Mouse (Mus musculus): ENCODE measurements around the gene C1s2. TPM values are rescaled to one million over a fixed set of nuclear protein-coding genes. Genes with fewer than 3 reads are reported as not detected.
"Not testable (repeated sequence)": the region's sequence is repeated elsewhere in the genome, so short reads cannot be mapped to it uniquely, and the experiment has no call there.

The C1s2 gene
- polyA plus RNA-seq, 1 experiment, result 0.04 TPM

- Histone ChIP-seq H3K79me2 (ENCODE audit: control insufficient read depth, insufficient read depth) (no peaks in the 10 kb centered on the region), H3K4me3 (ENCODE audit: insufficient read depth, poor library complexity, severe bottlenecking) (no peak overlapping the region), H3K27me3 (ENCODE audit: control insufficient read depth, insufficient read depth, insufficient read length) (no peaks in the 10 kb centered on the region), H3K79me3 (ENCODE audit: low read depth) (no peaks in the 10 kb centered on the region), H3ac (ENCODE audit: control insufficient read depth, insufficient read length, low read depth) (no peak overlapping the region), H3K36me3 (ENCODE audit: control insufficient read depth, insufficient read depth) (no peaks in the 10 kb centered on the region)
- no peak for TF ChIP-seq MAX (IDR thresholded peaks at IDR 0.05)
Observed at GRCm38 (mm10) chr6:124658067-124658466, 22.2 kb upstream of the C1s2 start.

- no peaks in the 10 kb centered on the region for H3K79me3 ChIP-seq (ENCODE audit: low read depth)
- H3K79me2 ChIP-seq (ENCODE audit: control insufficient read depth, insufficient read depth), result no peaks in the 10 kb centered on the region
- no peaks in the 10 kb centered on the region for H3K36me3 ChIP-seq (ENCODE audit: control insufficient read depth, insufficient read depth)
- no peak overlapping the region for H3ac ChIP-seq (ENCODE audit: control insufficient read depth, insufficient read length, low read depth)
- no peaks in the 10 kb centered on the region for H3K27me3 ChIP-seq (ENCODE audit: control insufficient read depth, insufficient read depth, insufficient read length)
- H3K4me3 ChIP-seq (ENCODE audit: insufficient read depth, poor library complexity, severe bottlenecking), result no peak overlapping the region
- TF ChIP-seq FOSL1 (IDR thresholded peaks at IDR 0.05; ENCODE audit: insufficient read depth, low read length, poor library complexity, severe bottlenecking) (no peak), MYOD1 (IDR thresholded peaks at IDR 0.05; ENCODE audit: control insufficient read depth, insufficient read length, low read depth) (peak; percentile 50)
Observed at GRCm38 (mm10) chr6:124655893-124656292, 20.0 kb upstream of the C1s2 start.

- TF ChIP-seq MYOD1 (IDR thresholded peaks at IDR 0.05; ENCODE audit: control insufficient read depth, insufficient read length, low read depth) (no peak), FOSL1 (IDR thresholded peaks at IDR 0.05; ENCODE audit: insufficient read depth, low read length, poor library complexity, severe bottlenecking) (no peak), MYOG (IDR thresholded peaks at IDR 0.05; ENCODE audit: control insufficient read depth, extremely low read depth, insufficient read length) (no peak), MAX (IDR thresholded peaks at IDR 0.05) (no peak), CTCF (IDR thresholded peaks at IDR 0.05; ENCODE audit: control insufficient read depth, insufficient read depth, insufficient read length) (no peak), USF1 (IDR thresholded peaks at IDR 0.05; ENCODE audit: low read depth) (no peak), CEBPB (IDR thresholded peaks at IDR 0.05; ENCODE audit: low read depth) (no peak)
- no peaks in the 10 kb centered on the region for H3K79me2 ChIP-seq (ENCODE audit: control insufficient read depth, insufficient read depth)
- H3K36me3 ChIP-seq (ENCODE audit: control insufficient read depth, insufficient read depth), result no peaks in the 10 kb centered on the region
- H3K4me3 ChIP-seq (ENCODE audit: insufficient read depth, poor library complexity, severe bottlenecking), result no peak overlapping the region
- no peak overlapping the region for H3ac ChIP-seq (ENCODE audit: control insufficient read depth, insufficient read length, low read depth)
- H3K27me3 ChIP-seq (ENCODE audit: control insufficient read depth, insufficient read depth, insufficient read length), result no peaks in the 10 kb centered on the region
- H3K79me3 ChIP-seq (ENCODE audit: low read depth), result no peaks in the 10 kb centered on the region
Observed at GRCm38 (mm10) chr6:124646394-124646793, 10.5 kb upstream of the C1s2 start.

GRCm38 (mm10) chr6:124640997-124641396 lies 5.1 kb upstream of the C1s2 start:
- H3K79me3 ChIP-seq (ENCODE audit: low read depth), result no peaks in the 10 kb centered on the region
- H3K4me3 ChIP-seq (ENCODE audit: insufficient read depth, poor library complexity, severe bottlenecking), result no peak overlapping the region
- no peaks in the 10 kb centered on the region for H3K79me2 ChIP-seq (ENCODE audit: control insufficient read depth, insufficient read depth)
- H3ac ChIP-seq (ENCODE audit: control insufficient read depth, insufficient read length, low read depth), result no peak overlapping the region
- TF ChIP-seq CTCF (IDR thresholded peaks at IDR 0.05; ENCODE audit: control insufficient read depth, insufficient read depth, insufficient read length) (peak; percentile 63), USF1 (IDR thresholded peaks at IDR 0.05; ENCODE audit: low read depth) (no peak), MAX (IDR thresholded peaks at IDR 0.05) (no peak), CEBPB (IDR thresholded peaks at IDR 0.05; ENCODE audit: low read depth) (no peak), FOSL1 (IDR thresholded peaks at IDR 0.05; ENCODE audit: insufficient read depth, low read length, poor library complexity, severe bottlenecking) (no peak), MYOG (IDR thresholded peaks at IDR 0.05; ENCODE audit: control insufficient read depth, extremely low read depth, insufficient read length) (no peak)
- H3K27me3 ChIP-seq (ENCODE audit: control insufficient read depth, insufficient read depth, insufficient read length), result no peaks in the 10 kb centered on the region
- H3K36me3 ChIP-seq (ENCODE audit: control insufficient read depth, insufficient read depth), result no peaks in the 10 kb centered on the region

- no peaks in the 10 kb centered on the region for H3K79me3 ChIP-seq (ENCODE audit: low read depth)
- no peaks in the 10 kb centered on the region for H3K36me3 ChIP-seq (ENCODE audit: control insufficient read depth, insufficient read depth)
- H3K4me3 ChIP-seq (ENCODE audit: insufficient read depth, poor library complexity, severe bottlenecking), result no peak overlapping the region
- no peak overlapping the region for H3ac ChIP-seq (ENCODE audit: control insufficient read depth, insufficient read length, low read depth)
- H3K27me3 ChIP-seq (ENCODE audit: control insufficient read depth, insufficient read depth, insufficient read length), result peaks cover 3% of the 10 kb centered on the region
- no peaks in the 10 kb centered on the region for H3K79me2 ChIP-seq (ENCODE audit: control insufficient read depth, insufficient read depth)
- TF ChIP-seq MAX (IDR thresholded peaks at IDR 0.05) (no peak), CEBPB (IDR thresholded peaks at IDR 0.05; ENCODE audit: low read depth) (no peak), CTCF (IDR thresholded peaks at IDR 0.05; ENCODE audit: control insufficient read depth, insufficient read depth, insufficient read length) (no peak), USF1 (IDR thresholded peaks at IDR 0.05; ENCODE audit: low read depth) (no peak), MYOG (IDR thresholded peaks at IDR 0.05; ENCODE audit: control insufficient read depth, extremely low read depth, insufficient read length) (no peak), FOSL1 (IDR thresholded peaks at IDR 0.05; ENCODE audit: insufficient read depth, low read length, poor library complexity, severe bottlenecking) (no peak), MYOD1 (IDR thresholded peaks at IDR 0.05; ENCODE audit: control insufficient read depth, insufficient read length, low read depth) (no peak)
Observed at GRCm38 (mm10) chr6:124640041-124640440, 4.2 kb upstream of the C1s2 start.

GRCm38 (mm10) chr6:124636858-124637460 lies 1.1 kb upstream of the C1s2 start:
- H3K27me3 ChIP-seq (ENCODE audit: control insufficient read depth, insufficient read depth, insufficient read length), result peaks cover 10% of the 10 kb centered on the region
- not testable (repeated sequence) for H3K79me3 ChIP-seq (ENCODE audit: low read depth); H3K4me3 ChIP-seq (ENCODE audit: insufficient read depth, poor library complexity, severe bottlenecking); H3ac ChIP-seq (ENCODE audit: control insufficient read depth, insufficient read length, low read depth); H3K79me2 ChIP-seq (ENCODE audit: control insufficient read depth, insufficient read depth); H3K36me3 ChIP-seq (ENCODE audit: control insufficient read depth, insufficient read depth)
